Mouse (Mus musculus) ES-Bruce4 (cell line): ENCODE results near the gene Zfp503.

ENCODE experiments used
- CTCF ChIP-seq: IDR thresholded peaks from one replicate; pipeline ENCODE4 v1.8.1; 2011; ENCODE audit warnings: low read depth, low read length
- POLR2A ChIP-seq: IDR thresholded peaks from one replicate; pipeline ENCODE4 v1.8.1; 2011; ENCODE audit warnings: low read length; ENCODE audit not compliant: insufficient read depth

- no peak for TF ChIP-seq CTCF
- TF ChIP-seq POLR2A, result no peak
Measured at GRCm38 (mm10) chr14:22014781-22015180, 25.4 kb upstream of the Zfp503 start.
